Mouse (Mus musculus) erythroblast, embryonic 14.5 days (primary cell): ENCODE data around the gene Lrrfip1.

ENCODE experiments used
- GATA1 ChIP-seq: IDR thresholded peaks from 2 replicates; pipeline ENCODE4 v1.6.1; 2012; ENCODE audit warnings: low read length, inconsistent platforms, mixed read lengths
- TAL1 ChIP-seq: IDR thresholded peaks from 3 replicates; pipeline ENCODE4 v1.6.1; 2012; ENCODE audit warnings: low read length, inconsistent platforms, mixed read lengths

DNA sequence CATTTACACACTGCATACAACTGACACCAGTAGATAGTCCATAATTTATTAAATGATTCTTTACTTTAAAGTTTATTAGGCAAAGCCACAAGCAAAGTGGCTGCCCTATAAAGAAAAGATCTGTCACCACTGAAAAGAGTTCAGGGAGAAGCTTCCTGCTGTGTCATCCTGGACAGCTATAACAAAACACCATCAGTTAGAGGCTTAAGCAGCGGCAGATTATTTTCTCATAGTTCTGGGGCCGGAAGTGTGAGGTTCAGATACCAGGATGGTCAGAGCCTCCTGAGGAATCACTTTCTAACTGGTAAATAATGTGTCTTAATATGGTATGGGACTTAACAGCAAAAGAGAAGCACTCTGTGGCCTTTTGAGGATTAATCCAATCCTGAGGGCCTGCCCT is 153.0 kb downstream of the Lrrfip1 start:
- TF ChIP-seq TAL1 (no peak), GATA1 (no peak)
